Mouse (Mus musculus) megakaryocyte-erythroid progenitor cell, adult 5-6 weeks (primary cell): Measurements from ENCODE around the gene Tubgcp2. TPM values are rescaled to one million over a fixed set of nuclear protein-coding genes. Genes with fewer than 3 reads are reported as not detected.
A peak's percentile ranks its signal among the peaks of the same experiment; 100 is the strongest.

ENCODE experiments used
- ATAC-seq: replicated peaks from 2 replicates; pipeline ENCODE4 v1.8.0; 2016; ENCODE audit warnings: mild to moderate bottlenecking, inconsistent platforms; ENCODE audit not compliant: severe bottlenecking, poor library complexity, low FRiP score, low TSS enrichment
- total RNA-seq, 2 experiments: library from RNA; stranded (forward) in 1 of 2; stranded (reverse) in 1 of 2; fragments of 200-1000, 215-1000 nt in 1 of 2; fragments of >200 nt in 1 of 2; fragmentation: Nextera tagmentation in 1 of 2; gene quantifications; 2 replicates each; pipeline ENCODE4 v1.2.3; 2014 to 2017

Tubgcp2 gene
- total RNA-seq, 2 experiments from 2014 or later, result 29.3 to 41.2 TPM

- no peak for ATAC-seq
Measured at GRCm38 (mm10) chr7:140048361-140049114, 12.1 kb upstream of the Tubgcp2 start, which contains the start of gene Msx3. Msx3 (minus strand) TSS chr7:140049089.

GRCm38 (mm10) chr7:140047811-140048311 is 11.4 kb upstream of the Tubgcp2 start:
- 0 out of 2 replicates have a peak, but pooled peaks have one; percentile 11 for ATAC-seq

GRCm38 (mm10) chr7:140045546-140045945 is 9.1 kb upstream of the Tubgcp2 start:
- no peak for ATAC-seq

DNA sequence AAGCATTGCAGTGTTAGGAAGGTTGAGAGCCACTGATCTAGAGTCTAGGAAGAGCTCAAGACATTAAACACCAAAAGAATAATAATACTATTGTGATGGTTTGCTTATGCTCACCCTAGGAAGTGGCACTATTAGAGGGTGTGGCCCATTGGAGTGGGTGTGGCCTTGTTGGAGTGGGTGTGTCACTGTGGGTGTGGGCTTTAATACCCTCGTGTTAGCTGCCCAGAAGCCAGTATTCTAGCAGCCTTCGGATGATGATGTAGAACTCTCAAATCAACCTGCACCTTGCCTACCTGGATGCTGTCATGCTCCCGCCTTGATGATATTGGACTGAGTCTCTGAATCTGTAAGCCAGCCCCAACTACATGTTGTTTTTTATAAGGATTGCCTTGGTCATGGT is 6.3 kb upstream of the Tubgcp2 start:
- ATAC-seq, result no peak

DNA sequence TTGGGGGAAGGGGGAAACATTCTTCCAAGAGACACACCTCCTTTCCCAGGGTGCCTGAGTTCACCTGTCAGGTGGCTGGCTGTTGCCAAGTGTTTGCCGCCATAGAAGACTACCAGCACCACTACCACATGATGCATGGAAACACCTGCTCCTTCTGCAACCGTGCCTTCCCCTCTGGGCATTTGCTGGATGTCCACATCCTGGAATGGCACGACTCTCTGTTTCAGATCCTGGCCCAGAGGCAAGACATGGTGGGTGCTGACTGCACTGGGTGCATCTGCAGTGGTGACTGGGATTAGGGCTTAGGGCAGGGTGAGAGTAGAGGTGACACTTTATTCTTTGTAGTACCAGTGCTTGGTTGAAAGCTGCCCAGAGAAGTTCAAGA is 694 bp upstream of the Tubgcp2 start:
- no peak for ATAC-seq

DNA sequence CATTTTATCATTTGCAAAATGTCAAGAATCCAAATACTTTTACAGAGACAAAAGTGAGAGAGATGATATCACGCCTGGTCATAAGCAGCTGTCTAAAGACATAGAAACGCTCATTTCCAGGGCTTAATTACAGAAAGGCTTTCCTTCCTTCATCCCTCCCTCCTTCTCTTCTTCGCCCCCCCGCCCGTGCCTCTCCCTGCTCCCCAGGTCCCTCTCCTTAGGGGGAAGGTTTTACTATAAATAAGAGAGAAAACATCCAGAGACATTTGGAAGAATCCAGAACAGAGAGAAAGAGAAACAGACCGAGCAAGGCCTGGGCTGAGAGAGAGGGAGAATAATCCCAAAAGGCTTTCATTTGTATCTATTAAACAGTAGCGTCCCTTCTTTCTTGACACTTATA is 1.0 kb downstream of the Tubgcp2 start:
- ATAC-seq, result no peak

DNA sequence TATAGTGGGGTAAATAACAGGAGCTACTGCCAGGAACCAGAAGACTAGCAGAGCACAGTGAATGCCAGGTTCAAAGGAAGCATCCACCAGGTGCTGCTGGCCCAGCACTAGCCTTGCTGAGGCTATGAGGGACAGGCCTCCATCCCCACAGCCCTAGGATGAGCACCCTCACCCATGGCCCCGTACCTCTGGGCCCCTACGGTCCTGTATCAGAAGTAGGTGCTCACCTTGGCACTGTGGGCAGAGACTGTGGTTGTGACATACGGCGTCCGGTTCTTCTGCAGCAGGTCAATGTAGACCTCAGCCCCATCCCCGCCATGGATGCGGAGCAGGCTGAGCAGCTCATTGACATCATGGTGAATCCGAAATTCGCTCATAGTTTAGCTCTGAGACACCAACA is 3.1 kb downstream of the Tubgcp2 start:
- ATAC-seq, result no peak

- no peak for ATAC-seq
Measured at GRCm38 (mm10) chr7:140032366-140032765, 4.1 kb downstream of the Tubgcp2 start.

GRCm38 (mm10) chr7:140031771-140032170 is 4.7 kb downstream of the Tubgcp2 start:
- no peak for ATAC-seq

DNA sequence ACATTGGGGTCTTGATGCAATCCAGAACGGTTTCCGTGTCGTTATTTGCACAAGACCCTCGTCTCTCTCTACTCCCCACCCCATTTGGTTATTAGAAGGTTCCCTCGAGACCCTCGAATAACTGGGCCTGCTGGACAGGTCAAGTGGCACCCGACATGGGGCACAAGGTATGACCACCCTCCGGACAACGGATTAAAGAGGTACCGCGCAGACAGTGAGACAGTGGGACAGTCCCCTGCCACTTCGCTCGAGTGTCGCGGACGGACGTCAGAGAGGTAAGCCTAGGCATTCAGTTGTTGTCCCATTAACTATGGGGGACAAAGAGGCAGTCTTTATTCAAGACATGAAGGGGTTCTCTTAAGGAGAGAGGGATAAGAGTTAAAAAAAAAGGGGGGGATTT is 25.1 kb downstream of the Tubgcp2 start:
- no peak for ATAC-seq

GRCm38 (mm10) chr7:140007781-140008180 is 28.7 kb downstream of the Tubgcp2 start:
- no peak for ATAC-seq

DNA sequence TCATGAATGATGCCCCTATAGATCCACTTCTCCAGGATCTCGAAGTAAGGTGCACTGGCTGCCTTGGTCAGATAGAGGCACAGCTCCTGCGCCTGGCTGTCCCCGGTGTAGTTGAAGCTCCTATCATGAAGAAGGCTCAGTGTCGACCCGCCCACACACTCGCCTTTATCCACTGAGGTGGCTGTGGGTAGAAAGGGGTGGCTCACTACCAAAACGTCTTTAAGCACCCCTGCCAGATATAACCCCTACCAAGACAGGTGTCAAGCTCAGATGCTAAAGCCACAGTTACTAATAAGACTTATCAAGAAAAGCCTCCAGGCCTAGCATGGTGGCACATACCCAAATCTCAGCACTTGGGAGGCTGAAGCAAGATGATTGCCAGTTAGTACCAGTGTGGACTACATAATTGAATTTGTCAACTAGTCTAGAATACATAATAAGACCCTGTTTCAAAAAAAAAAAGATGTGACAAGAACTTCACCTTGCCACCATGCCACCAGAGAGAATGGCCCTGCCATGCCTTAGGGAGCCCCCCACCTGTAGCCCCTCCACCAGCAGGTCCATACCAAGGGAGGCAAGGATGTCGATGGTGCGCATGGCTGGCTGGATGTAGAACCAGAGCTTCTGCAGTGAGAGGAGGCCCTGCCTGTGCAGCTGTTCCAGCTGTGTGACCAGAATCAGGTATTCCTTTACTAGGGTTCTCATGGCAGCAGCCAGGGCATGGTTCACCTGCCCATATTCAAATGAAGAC is 29.4 kb downstream of the Tubgcp2 start:
- ATAC-seq, result peak; percentile 98

GRCm38 (mm10) chr7:140004666-140005065 is 31.8 kb downstream of the Tubgcp2 start:
- ATAC-seq, result no peak

DNA sequence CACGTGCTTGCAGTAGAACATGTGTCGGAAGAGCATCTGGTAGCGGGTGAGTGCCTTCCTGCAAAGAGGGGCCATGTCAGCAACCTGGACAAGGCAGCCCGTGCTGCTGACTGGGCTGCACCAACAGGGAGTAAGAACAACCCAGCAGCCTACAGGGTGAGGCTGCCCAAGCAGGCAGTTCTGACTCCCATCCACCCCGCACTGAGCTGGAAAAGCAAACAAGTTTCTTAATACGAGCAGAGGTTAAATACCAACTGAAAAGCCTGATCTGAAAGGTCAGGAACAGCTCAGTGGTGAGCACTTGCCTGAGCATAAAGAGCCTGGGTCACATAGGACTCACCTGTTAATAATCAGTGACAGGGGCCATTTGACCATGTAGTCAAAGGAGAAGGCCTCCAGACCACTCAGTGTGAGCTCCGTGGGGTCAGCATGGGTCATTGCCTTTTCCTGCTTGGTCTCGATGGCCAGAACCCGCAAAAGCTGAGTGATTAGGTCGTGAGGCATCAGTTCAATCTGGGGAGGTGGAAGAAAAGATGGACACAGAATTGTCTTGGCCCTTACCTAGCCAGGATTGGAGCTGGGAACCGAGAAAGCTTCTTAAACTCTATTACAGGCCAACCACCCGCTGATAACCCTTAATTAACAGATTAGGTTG is 35.3 kb downstream of the Tubgcp2 start:
- no peak for ATAC-seq

DNA sequence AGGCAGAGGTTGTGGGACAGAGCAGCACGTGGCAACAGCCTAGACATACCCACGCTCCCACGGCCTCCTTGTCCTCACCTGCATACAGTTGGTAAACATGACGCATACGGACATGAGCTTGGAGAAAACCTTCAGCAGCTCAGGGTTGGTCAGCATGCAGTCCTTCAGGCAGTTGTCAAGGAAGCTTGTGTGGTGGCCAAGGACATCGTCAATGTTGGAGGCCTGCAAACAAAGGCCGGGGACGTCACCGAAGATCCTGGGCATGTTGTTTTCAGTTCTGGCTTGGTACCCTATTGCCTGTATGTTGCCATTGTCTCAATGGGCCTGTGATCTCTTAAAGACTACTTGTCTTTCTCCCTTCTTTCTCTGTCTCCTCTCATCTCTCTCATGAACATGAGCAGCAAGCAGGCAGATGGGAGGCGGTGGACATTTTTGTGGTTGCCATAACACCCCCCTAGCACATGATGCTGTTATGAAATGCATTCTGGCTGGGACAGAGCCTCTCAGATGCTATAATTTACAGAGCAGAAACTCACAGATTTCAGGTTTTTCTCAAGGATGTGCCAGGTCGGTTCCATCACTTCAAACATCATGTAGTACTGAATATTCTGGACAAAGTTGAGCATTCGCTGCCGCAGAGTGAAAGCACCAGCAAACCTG is 37.6 kb downstream of the Tubgcp2 start:
- no peak for ATAC-seq

DNA sequence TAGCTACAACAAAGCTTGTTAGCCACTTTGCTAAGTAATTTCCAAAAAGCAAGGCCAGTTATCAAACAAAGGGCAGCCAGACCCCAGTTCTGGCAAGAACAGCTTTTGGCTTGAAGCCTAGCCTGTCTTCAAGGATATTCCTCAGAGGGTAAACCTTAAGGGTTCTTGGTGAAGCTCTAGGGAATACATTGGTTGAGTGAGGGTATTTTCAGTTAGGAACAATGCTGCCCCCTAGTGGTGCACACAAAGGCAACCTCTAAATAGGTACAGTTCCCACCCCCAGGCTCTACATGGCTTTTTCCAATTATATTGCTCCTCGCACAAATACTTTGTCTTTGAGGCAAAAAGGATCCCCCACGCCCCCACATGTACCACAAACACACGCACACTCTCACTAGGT is 41.8 kb downstream of the Tubgcp2 start:
- ATAC-seq, result 0 out of 2 replicates have a peak, but pooled peaks have one; percentile 33

DNA sequence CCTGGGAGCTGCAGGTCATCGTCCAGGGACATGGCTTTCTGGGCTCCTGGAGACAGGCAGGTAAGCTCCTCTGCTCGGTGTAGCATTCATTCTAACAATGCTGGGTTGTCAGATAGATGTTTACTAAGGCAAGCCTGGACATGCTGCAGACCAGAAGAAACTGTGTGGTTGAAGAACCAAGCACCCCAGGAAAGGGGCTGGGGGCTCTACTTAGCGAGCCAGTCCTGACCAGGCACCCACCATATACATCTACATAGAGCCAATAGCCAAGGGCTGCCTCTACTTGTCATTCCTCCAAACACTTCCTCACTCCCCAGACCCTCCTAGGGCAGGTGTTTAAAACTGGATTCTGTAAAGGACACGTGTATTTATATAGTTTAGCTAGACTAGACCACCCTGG is 42.3 kb downstream of the Tubgcp2 start:
- no peak for ATAC-seq

- ATAC-seq, result no peak
Measured at GRCm38 (mm10) chr7:139993532-139993931, 42.9 kb downstream of the Tubgcp2 start.

DNA sequence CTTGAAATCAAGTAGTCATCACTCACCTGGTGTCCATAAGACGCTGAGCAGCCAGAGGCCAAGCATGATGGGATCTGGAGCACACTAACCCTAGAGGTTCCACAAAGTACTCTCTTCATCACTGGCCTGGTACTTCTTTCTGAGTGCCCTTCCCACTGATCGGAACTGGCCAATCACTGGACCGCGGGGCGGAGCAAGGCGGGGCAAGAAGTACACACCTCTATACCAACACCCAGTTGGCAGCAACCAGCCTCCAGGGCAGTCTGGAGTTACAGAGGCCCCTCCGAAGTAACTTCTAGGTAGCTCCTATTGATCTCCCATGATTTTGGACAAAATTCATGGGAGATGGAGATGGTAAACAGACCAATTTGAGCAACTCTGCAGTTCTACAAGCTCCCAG is 44.1 kb downstream of the Tubgcp2 start, which contains the start of gene Adam8:
TSS of gene Adam8 (minus strand) at position 157 of the 400 bp plus-strand sequence.
- peak; percentile 85 for ATAC-seq
